Mouse (Mus musculus) embryonic fibroblast, embryonic 13.5 days (primary cell): ENCODE data around the gene Prokr2. TPM values are rescaled to one million over a fixed set of nuclear protein-coding genes. Genes with fewer than 3 reads are reported as not detected.

Experiments
- H3K27ac ChIP-seq: 2 replicates; pipeline ENCODE4 v1.5.1; 2012; ENCODE audit warnings: low read length, control low read depth, inconsistent platforms; ENCODE audit not compliant: insufficient read depth
- H3K4me1 ChIP-seq: 2 replicates; pipeline ENCODE4 v1.6.1; 2011; ENCODE audit warnings: low read length; ENCODE audit not compliant: control insufficient read depth, insufficient read depth
- H3K4me3 ChIP-seq: 2 replicates; pipeline ENCODE4 v1.5.1; 2011; ENCODE audit warnings: mild to moderate bottlenecking, control low read depth, low read length; ENCODE audit not compliant: insufficient read depth
- CTCF ChIP-seq: IDR thresholded peaks from 2 replicates; pipeline ENCODE4 v1.5.1; 2011; ENCODE audit warnings: mild to moderate bottlenecking, control low read depth, low read length, moderate library complexity, borderline replicate concordance; ENCODE audit not compliant: insufficient read depth
- POLR2A ChIP-seq: IDR thresholded peaks from 2 replicates; pipeline ENCODE4 v1.6.1; 2011; ENCODE audit warnings: low read depth, mild to moderate bottlenecking, control low read depth, low read length, moderate library complexity
- polyA plus RNA-seq: library from polyadenylated mRNA; stranded (reverse); fragments of >200 nt; gene quantifications from 2 replicates; pipeline ENCODE4 v1.2.4, GENCODE M21; 2011; ENCODE audit warnings: low read depth; ENCODE audit not compliant: missing spikeins, insufficient read length

Gene Prokr2
- polyA plus RNA-seq, 1 experiment = 0.91 TPM

DNA sequence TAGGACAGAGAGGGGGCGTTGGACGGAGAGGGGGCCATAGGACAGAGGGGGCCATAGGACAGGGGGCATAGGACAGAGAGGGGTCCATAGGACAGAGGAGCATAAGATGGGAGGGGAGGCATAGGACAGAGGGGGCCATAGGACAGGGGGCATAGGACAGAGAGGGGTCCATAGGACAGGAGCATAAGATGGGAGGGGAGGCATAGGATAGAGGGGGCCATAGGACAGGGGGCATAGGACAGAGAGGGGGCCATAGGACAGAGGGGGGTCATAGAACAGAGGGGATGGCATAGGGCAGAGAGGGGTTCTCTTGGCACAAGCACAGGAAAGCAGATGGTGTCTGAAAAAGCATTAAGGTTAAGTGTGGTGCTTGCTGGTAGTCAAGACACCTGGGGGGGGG, 71.7 kb downstream of the Prokr2 start:
- no peak overlapping the region for H3K27ac ChIP-seq
- TF ChIP-seq POLR2A (no peak), CTCF (no peak)
- H3K4me1 ChIP-seq = no peaks in the 10 kb centered on the region
- no peak overlapping the region for H3K4me3 ChIP-seq

DNA sequence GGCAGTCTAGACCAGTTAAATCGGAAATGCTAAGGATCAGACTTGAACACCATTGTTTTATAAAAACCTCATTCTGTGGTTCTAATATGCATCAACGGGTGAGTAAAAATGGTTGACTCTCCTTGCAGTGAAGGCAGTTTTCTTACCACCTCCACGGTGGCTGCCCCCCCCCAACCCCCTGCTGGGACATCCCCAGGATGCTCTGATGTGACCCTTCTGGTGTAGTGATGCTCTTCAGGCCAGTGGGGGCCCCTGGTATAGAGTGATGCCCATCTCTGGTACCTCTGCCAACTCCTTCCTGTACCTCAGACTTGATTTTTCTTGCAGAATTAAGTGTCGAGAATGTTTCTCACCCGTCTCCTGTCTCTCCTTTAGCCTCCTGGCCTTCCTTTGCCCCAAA, 72.6 kb downstream of the Prokr2 start:
- Histone ChIP-seq H3K27ac (no peak overlapping the region), H3K4me1 (no peaks in the 10 kb centered on the region), H3K4me3 (no peak overlapping the region)
- TF ChIP-seq POLR2A = no peak

DNA sequence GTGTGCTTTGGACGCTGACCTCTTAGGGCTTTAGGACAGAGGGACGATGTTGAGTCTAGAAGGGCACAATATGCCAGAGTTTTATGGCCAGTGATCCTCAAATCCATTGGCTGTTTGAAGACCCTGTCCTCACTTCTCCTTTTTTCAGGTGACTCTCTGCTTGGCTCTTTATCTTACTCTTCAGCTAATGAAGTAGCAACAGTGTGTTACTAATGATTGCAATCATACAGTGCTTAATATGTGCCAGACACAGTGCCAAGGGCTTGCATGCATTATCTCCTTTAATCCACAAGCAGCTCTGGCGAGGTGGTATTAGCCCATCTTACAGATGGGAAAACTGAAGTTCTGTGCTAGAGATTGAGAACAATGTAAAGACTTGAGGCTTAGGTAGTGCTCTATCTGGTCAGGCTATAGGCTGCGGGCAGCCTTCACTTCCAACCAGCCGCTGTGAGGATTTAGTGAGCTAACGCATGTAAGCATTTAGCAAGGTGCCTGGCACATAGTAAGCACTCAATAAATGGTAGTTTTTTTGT, 75.8 kb downstream of the Prokr2 start:
- Histone ChIP-seq H3K4me1 (no peaks in the 10 kb centered on the region), H3K27ac (no peak overlapping the region), H3K4me3 (no peak overlapping the region)
- TF ChIP-seq POLR2A (no peak), CTCF (no peak)

DNA sequence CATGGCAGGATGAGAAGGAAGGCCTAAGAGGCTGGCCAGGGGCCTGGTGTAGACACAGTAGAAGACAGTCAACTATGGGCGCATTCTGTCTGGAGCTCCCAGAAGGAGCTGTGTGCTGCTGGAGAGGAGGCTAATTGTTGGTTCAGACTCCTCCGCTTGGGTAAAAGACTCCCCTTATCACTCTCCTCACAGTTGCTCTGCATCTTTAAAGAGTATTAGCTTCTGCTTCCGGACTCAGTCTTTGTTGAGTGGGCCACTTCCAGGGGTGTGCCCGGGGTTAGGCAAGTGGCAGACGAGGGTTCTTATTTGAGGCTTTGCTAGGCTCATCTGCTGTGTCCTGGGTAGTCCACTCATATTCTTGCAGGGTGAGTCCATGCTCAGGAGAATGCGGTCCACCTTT, 76.4 kb downstream of the Prokr2 start:
- H3K27ac ChIP-seq = no peak overlapping the region
- TF ChIP-seq POLR2A (no peak), CTCF (no peak)
- no peak overlapping the region for H3K4me3 ChIP-seq
- H3K4me1 ChIP-seq = no peaks in the 10 kb centered on the region

DNA sequence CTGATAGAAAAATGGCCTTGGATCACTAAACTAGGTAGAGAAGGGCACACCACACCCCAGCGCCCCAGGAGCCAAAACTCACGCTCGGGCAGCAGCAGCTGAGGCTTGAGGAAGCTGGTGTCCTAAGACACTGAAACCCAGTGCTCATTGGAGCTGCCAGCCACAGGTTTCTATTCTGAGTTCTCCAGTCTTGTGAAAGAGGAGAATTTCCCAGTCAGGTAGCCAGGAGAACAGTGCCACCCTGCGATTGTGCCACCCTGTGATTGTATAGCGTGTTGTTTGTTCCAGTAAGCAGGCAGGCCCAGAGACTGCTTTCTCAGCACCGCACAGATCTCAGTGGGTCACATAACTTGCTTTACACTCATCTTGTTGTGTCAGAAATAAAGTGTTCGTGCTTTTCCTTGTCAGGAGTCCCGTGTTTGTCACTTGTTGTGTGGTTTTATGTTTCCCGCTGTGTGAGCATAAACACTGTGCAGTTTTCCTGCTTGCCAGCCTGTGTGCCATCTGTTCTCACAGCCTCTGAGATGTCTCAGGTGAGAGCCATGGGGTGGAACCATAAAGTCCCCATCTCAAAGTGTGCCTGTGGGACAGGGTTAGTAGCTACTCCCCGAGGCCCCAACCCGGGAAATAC, 77.9 kb downstream of the Prokr2 start:
- Histone ChIP-seq H3K4me1 (no peaks in the 10 kb centered on the region), H3K27ac (no peak overlapping the region), H3K4me3 (no peak overlapping the region)
- TF ChIP-seq POLR2A (no peak), CTCF (no peak)

DNA sequence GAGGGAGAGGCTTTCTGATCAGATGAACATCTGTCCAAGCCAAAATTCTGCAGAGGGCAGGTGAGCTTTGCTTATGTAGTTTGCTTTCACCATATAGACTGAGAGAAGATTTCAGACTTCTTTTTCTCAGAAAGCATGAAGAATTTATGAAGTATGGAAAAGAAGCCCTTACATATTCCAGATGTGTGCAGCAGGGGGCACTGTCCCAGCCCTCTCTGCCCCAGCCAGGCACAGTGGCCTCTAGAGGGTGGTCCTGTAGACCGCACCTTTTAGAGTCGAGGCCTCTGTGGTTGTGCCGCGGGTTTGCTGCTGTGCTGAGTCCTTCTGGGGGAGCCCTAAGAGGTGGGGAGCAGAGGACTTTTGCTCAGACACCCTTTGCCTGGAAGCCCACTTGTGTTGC, 79.3 kb downstream of the Prokr2 start:
- H3K4me1 ChIP-seq = no peaks in the 10 kb centered on the region
- no peak overlapping the region for H3K4me3 ChIP-seq
- no peak for TF ChIP-seq POLR2A
- TF ChIP-seq CTCF = peak; percentile 63
- no peak overlapping the region for H3K27ac ChIP-seq

DNA sequence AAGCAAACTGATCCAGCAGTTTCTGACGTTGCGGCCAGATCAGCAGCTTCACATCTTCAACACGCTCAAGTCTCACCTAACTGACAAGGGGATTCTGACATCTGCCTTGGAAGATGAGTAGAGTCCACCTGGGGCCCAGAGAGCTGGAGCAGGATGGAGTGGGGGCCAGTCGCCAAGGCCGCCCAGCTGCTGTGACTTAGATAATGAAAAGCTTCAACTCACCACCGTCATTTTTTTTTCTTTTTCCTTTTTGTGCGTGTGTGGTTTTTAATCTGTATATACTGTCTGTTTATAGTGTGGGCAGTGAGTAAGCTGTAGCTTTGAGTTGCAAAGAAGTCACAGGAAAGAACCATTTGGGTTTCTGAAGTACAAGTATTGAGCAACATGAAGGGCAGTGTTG, 80.1 kb downstream of the Prokr2 start:
- TF ChIP-seq CTCF (no peak), POLR2A (no peak)
- Histone ChIP-seq H3K4me1 (no peaks in the 10 kb centered on the region), H3K27ac (no peak overlapping the region), H3K4me3 (no peak overlapping the region)

DNA sequence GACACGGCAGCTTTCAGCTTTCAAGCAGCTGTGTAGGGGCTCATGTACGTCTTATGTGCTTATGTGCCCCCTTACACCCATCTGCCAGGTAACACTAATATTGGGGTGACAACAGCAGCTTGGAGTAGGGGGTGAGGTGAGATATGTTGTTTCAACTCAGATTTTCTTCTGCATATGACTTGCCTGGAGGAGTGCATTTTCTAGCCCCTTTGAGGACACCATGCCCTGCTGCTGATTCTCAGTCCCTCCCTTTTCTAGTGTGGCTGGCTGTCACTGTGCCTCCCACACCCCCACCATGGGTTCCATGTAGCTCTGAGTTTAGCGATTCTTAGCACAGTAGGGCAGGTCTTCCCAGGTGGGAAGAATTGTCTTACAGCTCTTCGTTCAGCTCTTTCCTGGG, 83.8 kb downstream of the Prokr2 start:
- H3K27ac ChIP-seq = no peak overlapping the region
- no peak for TF ChIP-seq CTCF
- no peak for TF ChIP-seq POLR2A
- no peak overlapping the region for H3K4me3 ChIP-seq
- H3K4me1 ChIP-seq = no peaks in the 10 kb centered on the region

DNA sequence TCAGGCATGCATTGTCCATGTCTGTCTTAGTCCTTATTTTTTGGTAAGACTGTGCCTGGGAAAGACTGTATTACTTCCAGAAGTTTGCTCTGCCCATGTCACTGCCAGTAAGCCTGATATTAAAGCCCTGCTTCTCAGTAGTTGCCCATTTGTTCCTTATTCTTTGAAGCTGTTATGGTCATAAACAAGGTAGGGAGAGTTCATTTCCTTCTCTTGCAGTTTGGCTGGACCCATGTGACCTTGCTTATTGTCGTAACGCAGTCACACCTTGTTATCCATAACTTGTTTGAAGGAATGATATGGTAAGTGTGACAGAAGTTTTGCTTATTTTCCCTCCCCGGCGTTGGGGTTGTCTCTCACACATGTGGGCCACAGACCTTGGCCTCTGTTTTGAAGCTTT, 87.0 kb downstream of the Prokr2 start:
- H3K4me1 ChIP-seq = no peaks in the 10 kb centered on the region
- TF ChIP-seq CTCF (no peak), POLR2A (no peak)
- no peak overlapping the region for H3K27ac ChIP-seq

DNA sequence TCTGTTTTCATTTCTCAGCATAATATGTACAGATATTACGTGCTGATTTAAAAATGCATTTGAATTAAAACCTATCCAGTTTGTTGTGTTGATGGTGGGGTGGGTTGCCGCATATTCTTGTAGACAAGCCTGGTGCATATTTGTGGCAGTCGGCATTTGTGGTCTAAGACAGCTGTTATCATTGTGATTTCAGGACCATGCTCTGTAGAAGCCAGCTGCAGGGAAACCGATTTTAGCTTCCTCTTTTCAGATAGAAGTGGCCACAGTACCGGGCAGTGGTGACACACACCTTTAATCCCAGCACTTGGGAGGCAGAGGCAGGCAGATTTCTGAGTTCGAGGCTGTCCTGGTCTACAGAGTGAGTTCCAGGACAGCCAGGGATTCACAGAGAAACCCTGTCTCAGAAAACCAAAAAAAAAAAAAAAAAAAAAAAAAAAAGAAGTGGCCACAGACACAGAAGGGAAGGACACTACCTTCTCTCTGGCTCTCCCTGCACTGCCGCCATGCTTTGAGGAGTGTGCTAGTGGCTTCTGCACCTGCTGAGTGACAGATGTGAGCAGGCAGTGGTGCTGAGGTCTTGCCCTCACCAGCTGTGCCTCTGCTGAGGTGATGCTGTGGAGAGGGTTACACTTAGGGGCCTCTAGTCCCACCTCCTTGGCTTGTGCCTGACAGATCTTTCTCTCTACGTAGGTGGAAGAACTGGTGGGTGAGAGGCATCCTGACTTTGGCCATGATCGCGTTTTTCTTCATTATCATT, 91.4 kb downstream of the Prokr2 start:
- no peak for TF ChIP-seq CTCF
- no peak for TF ChIP-seq POLR2A
- no peak overlapping the region for H3K27ac ChIP-seq

More for the DNA sequence above, 87.0 kb downstream of the Prokr2 start:
- H3K4me3 ChIP-seq = no peak overlapping the region

More for the DNA sequence above, 91.4 kb downstream of the Prokr2 start:
- H3K4me1 ChIP-seq = no peaks in the 10 kb centered on the region
- no peak overlapping the region for H3K4me3 ChIP-seq
